Mouse (Mus musculus) heart, embryonic 12.5 days (tissue): ENCODE data around the gene Thsd4. TPM values are rescaled to one million over a fixed set of nuclear protein-coding genes. Genes with fewer than 3 reads are reported as not detected.

Experiments used
- ATAC-seq: fragments of 200-750 bp; cut with Nextera tagmentation; 2 replicates; pipeline ENCODE4 v1.8.0; 2017; ENCODE audit warnings: moderate TSS enrichment, moderate library complexity; ENCODE audit not compliant: insufficient number of reproducible peaks, low FRiP score
- H3K27ac ChIP-seq: fragments of 300-500 bp; sonication (generic); 2 replicates; pipeline ENCODE4 v1.5.1; 2016; ENCODE audit warnings: mild to moderate bottlenecking, moderate library complexity; ENCODE audit not compliant: poor library complexity, severe bottlenecking
- H3K27me3 ChIP-seq: fragments of 300-500 bp; sonication (generic); replicated peaks from 2 replicates; pipeline ENCODE4 v1.6.1; 2016; ENCODE audit warnings: mild to moderate bottlenecking, moderate library complexity
- H3K36me3 ChIP-seq: fragments of 300-500 bp; sonication (generic); 2 replicates; pipeline ENCODE4 v1.6.1; 2016; ENCODE audit warnings: mild to moderate bottlenecking, moderate library complexity
- H3K4me1 ChIP-seq: fragments of 300-500 bp; sonication (generic); replicated peaks from 2 replicates; pipeline ENCODE4 v1.6.1; 2016; ENCODE audit warnings: mild to moderate bottlenecking
- H3K4me2 ChIP-seq: fragments of 300-500 bp; sonication (generic); 2 replicates; pipeline ENCODE4 v1.6.1; 2016; ENCODE audit warnings: mild to moderate bottlenecking, moderate library complexity
- H3K4me3 ChIP-seq: fragments of 300-500 bp; sonication (generic); 2 replicates; pipeline ENCODE4 v1.5.1; 2016; ENCODE audit warnings: mild to moderate bottlenecking
- H3K9ac ChIP-seq: fragments of 300-500 bp; sonication (generic); 2 replicates; pipeline ENCODE4 v1.6.1; 2016; ENCODE audit warnings: mild to moderate bottlenecking, moderate library complexity
- H3K9me3 ChIP-seq: fragments of 300-500 bp; sonication (generic); replicated peaks from 2 replicates; pipeline ENCODE4 v1.6.1; 2016; ENCODE audit warnings: mild to moderate bottlenecking, moderate library complexity
- WGBS: fragments of 180-500 bp; shearing (Covaris S2); methylation state at CpG from one replicate; pipeline ENCODE4 v1.1.7; 2016; 5-methylcytosine and 5-hydroxymethylcytosine counted together
- polyA plus RNA-seq: library from polyadenylated mRNA; unstranded; fragments of >200 nt; fragmentation: Nextera tagmentation; extraction: Ambion mirVana; gene quantifications from 2 replicates; pipeline ENCODE4 v1.2.1, GENCODE M21; 2016

Gene Thsd4
- polyA plus RNA-seq, 1 experiment from 2014 or later = 12.4 TPM

- Histone ChIP-seq H3K4me3 (no peak overlapping the region), H3K9ac (no peak overlapping the region), H3K4me2 (no peak overlapping the region), H3K27ac (no peak overlapping the region), H3K9me3 (no peaks in the 10 kb centered on the region), H3K36me3 (no peaks in the 10 kb centered on the region), H3K4me1 (peaks cover 22% of the 10 kb centered on the region), H3K27me3 (no peaks in the 10 kb centered on the region)
- ATAC-seq = no peak
- 79% methylated on average over 4 of the region's 4 CpGs for WGBS
Observed at GRCm38 (mm10) chr9:59951943-59952342, 569.9 kb downstream of the Thsd4 start.

- WGBS = 88% methylated on average over 9 of the region's 9 CpGs
- Histone ChIP-seq H3K27ac (no peak overlapping the region), H3K4me3 (no peak overlapping the region), H3K27me3 (no peaks in the 10 kb centered on the region), H3K36me3 (no peaks in the 10 kb centered on the region), H3K4me1 (peaks cover 22% of the 10 kb centered on the region), H3K4me2 (no peak overlapping the region), H3K9me3 (no peaks in the 10 kb centered on the region), H3K9ac (no peak overlapping the region)
- ATAC-seq = no peak
Observed at GRCm38 (mm10) chr9:59951001-59951750, 570.7 kb downstream of the Thsd4 start.

- no peak overlapping the region for H3K27ac ChIP-seq
- H3K4me3 ChIP-seq = no peak overlapping the region
- no peaks in the 10 kb centered on the region for H3K36me3 ChIP-seq
- no peaks in the 10 kb centered on the region for H3K27me3 ChIP-seq
- no peak overlapping the region for H3K9ac ChIP-seq
- no peaks in the 10 kb centered on the region for H3K9me3 ChIP-seq
- H3K4me2 ChIP-seq = no peak overlapping the region
- H3K4me1 ChIP-seq = peaks cover 14% of the 10 kb centered on the region
- WGBS = 74% methylated on average over 5 of the region's 5 CpGs
- no peak for ATAC-seq
Observed at GRCm38 (mm10) chr9:59949981-59950380, 571.9 kb downstream of the Thsd4 start.

- ATAC-seq = no peak
- 85% methylated on average over 6 of the region's 6 CpGs for WGBS
- Histone ChIP-seq H3K4me3 (no peak overlapping the region), H3K36me3 (no peaks in the 10 kb centered on the region), H3K27me3 (no peaks in the 10 kb centered on the region), H3K9ac (no peak overlapping the region), H3K4me1 (peaks cover 11% of the 10 kb centered on the region), H3K27ac (no peak overlapping the region), H3K9me3 (no peaks in the 10 kb centered on the region), H3K4me2 (no peak overlapping the region)
Observed at GRCm38 (mm10) chr9:59949511-59949910, 572.3 kb downstream of the Thsd4 start.

- Histone ChIP-seq H3K36me3 (no peaks in the 10 kb centered on the region), H3K4me1 (peaks cover 9% of the 10 kb centered on the region), H3K4me3 (no peak overlapping the region), H3K9ac (no peak overlapping the region), H3K4me2 (no peak overlapping the region), H3K27me3 (no peaks in the 10 kb centered on the region), H3K9me3 (no peaks in the 10 kb centered on the region), H3K27ac (no peak overlapping the region)
- no peak for ATAC-seq
- 84% methylated on average over 17 of the region's 17 CpGs for WGBS
Observed at GRCm38 (mm10) chr9:59948691-59949250, 573.1 kb downstream of the Thsd4 start.

- Histone ChIP-seq H3K4me2 (no peak overlapping the region), H3K4me3 (no peak overlapping the region), H3K9me3 (no peaks in the 10 kb centered on the region), H3K27me3 (no peaks in the 10 kb centered on the region), H3K4me1 (peaks cover 9% of the 10 kb centered on the region), H3K36me3 (no peaks in the 10 kb centered on the region), H3K9ac (no peak overlapping the region), H3K27ac (no peak overlapping the region)
- no peak for ATAC-seq
- 76% methylated on average over 8 of the region's 8 CpGs for WGBS
Observed at GRCm38 (mm10) chr9:59948226-59948625, 573.6 kb downstream of the Thsd4 start.

GRCm38 (mm10) chr9:59947271-59947670, 574.6 kb downstream of the Thsd4 start:
- 85% methylated on average over 8 of the region's 8 CpGs for WGBS
- ATAC-seq = no peak

GRCm38 (mm10) chr9:59945241-59945640, 576.6 kb downstream of the Thsd4 start:
- no peaks in the 10 kb centered on the region for H3K9me3 ChIP-seq
- 66% methylated on average over 3 of the region's 3 CpGs for WGBS
- peaks cover 21% of the 10 kb centered on the region for H3K4me1 ChIP-seq
- H3K27ac ChIP-seq = no peak overlapping the region
- H3K4me2 ChIP-seq = no peak overlapping the region
- H3K4me3 ChIP-seq = no peak overlapping the region
- H3K9ac ChIP-seq = no peak overlapping the region
- no peak for ATAC-seq
- H3K27me3 ChIP-seq = no peaks in the 10 kb centered on the region
- H3K36me3 ChIP-seq = no peaks in the 10 kb centered on the region

More at GRCm38 (mm10) chr9:59947271-59947670, 574.6 kb downstream of the Thsd4 start:
- peaks cover 7% of the 10 kb centered on the region for H3K4me1 ChIP-seq
- H3K4me3 ChIP-seq = no peak overlapping the region
- no peak overlapping the region for H3K9ac ChIP-seq
- no peak overlapping the region for H3K4me2 ChIP-seq
- no peaks in the 10 kb centered on the region for H3K36me3 ChIP-seq
- H3K27ac ChIP-seq = no peak overlapping the region
- no peaks in the 10 kb centered on the region for H3K27me3 ChIP-seq
- H3K9me3 ChIP-seq = no peaks in the 10 kb centered on the region

- Histone ChIP-seq H3K4me3 (no peak overlapping the region), H3K27me3 (no peaks in the 10 kb centered on the region)
- ATAC-seq = no peak
Observed at GRCm38 (mm10) chr9:59943826-59944225, 578.0 kb downstream of the Thsd4 start.

GRCm38 (mm10) chr9:59942501-59943085, 579.3 kb downstream of the Thsd4 start:
- no peak overlapping the region for H3K27ac ChIP-seq
- no peaks in the 10 kb centered on the region for H3K27me3 ChIP-seq
- H3K4me3 ChIP-seq = no peak overlapping the region

More at GRCm38 (mm10) chr9:59943826-59944225, 578.0 kb downstream of the Thsd4 start:
- WGBS = 86% methylated on average over 6 of the region's 6 CpGs
- H3K36me3 ChIP-seq = no peaks in the 10 kb centered on the region
- H3K27ac ChIP-seq = no peak overlapping the region
- no peak overlapping the region for H3K9ac ChIP-seq
- H3K4me1 ChIP-seq = peaks cover 21% of the 10 kb centered on the region
- no peak overlapping the region for H3K4me2 ChIP-seq
- H3K9me3 ChIP-seq = no peaks in the 10 kb centered on the region

GRCm38 (mm10) chr9:59941885-59942350, 579.9 kb downstream of the Thsd4 start:
- no peaks in the 10 kb centered on the region for H3K9me3 ChIP-seq
- ATAC-seq = no peak
- H3K27ac ChIP-seq = peak overlapping the region; percentile 29; the same call in 1 of the 2 replicates
- no peak overlapping the region for H3K9ac ChIP-seq
- 24% methylated on average over 9 of the region's 9 CpGs for WGBS
- no peak overlapping the region for H3K4me3 ChIP-seq
- H3K36me3 ChIP-seq = no peaks in the 10 kb centered on the region
- H3K4me2 ChIP-seq = peak overlapping the region; percentile 28; the same call in 1 of the 2 replicates
- peaks cover 21% of the 10 kb centered on the region for H3K4me1 ChIP-seq
- H3K27me3 ChIP-seq = no peaks in the 10 kb centered on the region

More at GRCm38 (mm10) chr9:59942501-59943085, 579.3 kb downstream of the Thsd4 start:
- H3K9ac ChIP-seq = no peak overlapping the region
- no peak overlapping the region for H3K4me2 ChIP-seq
- H3K9me3 ChIP-seq = no peaks in the 10 kb centered on the region
- H3K36me3 ChIP-seq = no peaks in the 10 kb centered on the region
- 47% methylated on average over 5 of the region's 5 CpGs for WGBS
- H3K4me1 ChIP-seq = peaks cover 21% of the 10 kb centered on the region
- ATAC-seq = no peak
